Mouse (Mus musculus) inflammation-experienced regulatory T-cells, adult 6 months (primary cell): ENCODE results near the gene Casp8. TPM values are rescaled to one million over a fixed set of nuclear protein-coding genes. Genes with fewer than 3 reads are reported as not detected.

ENCODE experiments used
- polyA plus RNA-seq, 3 experiments: library from polyadenylated mRNA; unstranded; fragments of 100-300 nt; shearing (Covaris generic); gene quantifications; one replicate each; pipeline ENCODE4 v1.2.1; 2017

Gene Casp8
- polyA plus RNA-seq, 3 experiments from 2014 or later: 161 to 182 (median 167) TPM

Other genes starting within 250 kb of the Casp8 start
- gene Fam126b, start 209.1 kb upstream of the Casp8 start, polyA plus RNA-seq: 10 to 100 TPM in 2 of 3 experiments, 1 to 10 TPM in 1; 8.4 to 14.4 (median 14.1) TPM
- gene Ndufb3, start 209.0 kb upstream of the Casp8 start, polyA plus RNA-seq: 10 to 100 TPM; 76.2 to 94.3 (median 83.6) TPM
- not detected for gene Als2cr12, start 99.4 kb upstream of the Casp8 start, polyA plus RNA-seq
- 100 to 1,000 TPM; 124 to 177 (median 175) TPM for gene Cflar, start 83.9 kb upstream of the Casp8 start, polyA plus RNA-seq
- 10 to 100 TPM; 18.2 to 19.0 (median 18.6) TPM for gene Trak2, start 178.1 kb downstream of the Casp8 start, polyA plus RNA-seq
- 10 to 100 TPM in 2 of 3 experiments, 1 to 10 TPM in 1; 9.3 to 12.4 (median 12.2) TPM for gene Stradb, start 178.1 kb downstream of the Casp8 start, polyA plus RNA-seq